In genomic region chr9:56266200-56266815, GRCm38 (mm10) we compare ENCODE assay signal across 17 mouse cellular contexts.
DNase-seq lines count a peak whose midpoint lies in the region; ATAC-seq and TF ChIP-seq lines count a peak whose summit lies in the region.
"Had no signal": no experiment of that assay in that cellular context is flagged by ENCODE, and none has a peak within 500 bp of the region (broad histone marks: within the 10 kb centered on the region; RNA-seq: fewer than 3 reads in every experiment).

No protein-coding gene starts in this region.

- no peak overlapping the region for H3K4me2 ChIP-seq in kidney, embryonic 16.5 days (replicated peaks; ENCODE audit: low read depth, low read length)
- no peak overlapping the region for H3K4me2 ChIP-seq in heart, postnatal 0 days (ENCODE audit: low read depth, low read length)
- no peak overlapping the region for H3K4me2 ChIP-seq in stomach, postnatal 0 days (replicated peaks; ENCODE audit: low read depth)
- H3K4me2 ChIP-seq: embryonic facial prominence, embryonic 12.5 days; forebrain, embryonic 12.5 days; hindbrain, embryonic 15.5 days; liver, embryonic 13.5 days; neural tube, embryonic 13.5 days had no signal

- no peaks in the 10 kb centered on the region for H3K4me1 ChIP-seq in kidney, embryonic 16.5 days (ENCODE audit: insufficient read depth, low read length)
- peaks cover 23% of the 10 kb centered on the region; the same call in 1 of the 2 replicates for H3K4me1 ChIP-seq in heart, postnatal 0 days (ENCODE audit: control insufficient read depth, insufficient read depth)
- H3K4me1 ChIP-seq in stomach, postnatal 0 days (replicated peaks; ENCODE audit: control insufficient read depth, insufficient read depth) = no peaks in the 10 kb centered on the region
- H3K4me1 ChIP-seq: forebrain, embryonic 12.5 days had no signal

- DNase-seq in heart, adult 11 months = peak; percentile 90
- no peak for DNase-seq in heart, postnatal 14 days
- no peak for DNase-seq in kidney, adult 11 months
- peak; percentile 37 for DNase-seq in A20 (ENCODE audit: low read depth, low spot score)
- no peak for DNase-seq in heart, postnatal 0 days (ENCODE audit: low spot score)
- DNase-seq in ovary, postnatal 10 days (ENCODE audit: low spot score) = no peak
- DNase-seq in stomach, postnatal 0 days (ENCODE audit: low spot score) = no peak
- DNase-seq: cerebellum, postnatal 14 days; liver, embryonic 13.5 days; thymus, adult 2 months had no signal

- no peaks in the 10 kb centered on the region for H3K9me3 ChIP-seq in kidney, embryonic 16.5 days (ENCODE audit: low read length)
- H3K9me3 ChIP-seq in heart, postnatal 0 days (replicated peaks; ENCODE audit: control insufficient read depth, low read length) = no peaks in the 10 kb centered on the region
- H3K9me3 ChIP-seq in stomach, postnatal 0 days (ENCODE audit: control insufficient read depth, low read length) = no peaks in the 10 kb centered on the region
- H3K9me3 ChIP-seq: embryonic facial prominence, embryonic 12.5 days; forebrain, embryonic 12.5 days; hindbrain, embryonic 15.5 days; liver, embryonic 13.5 days; neural tube, embryonic 13.5 days had no signal

- no peak overlapping the region for H3K9ac ChIP-seq in kidney, embryonic 16.5 days (replicated peaks; ENCODE audit: low read length)
- H3K9ac ChIP-seq in heart, postnatal 0 days (replicated peaks; ENCODE audit: low read depth, low read length) = no peak overlapping the region
- no peak overlapping the region for H3K9ac ChIP-seq in stomach, postnatal 0 days (ENCODE audit: low read length)
- H3K9ac ChIP-seq: embryonic facial prominence, embryonic 12.5 days; forebrain, embryonic 12.5 days; hindbrain, embryonic 15.5 days; liver, embryonic 13.5 days; neural tube, embryonic 13.5 days had no signal

- intact Hi-C loops in heart, postnatal 14 days (cut with DNase I) = no loop called here

- no peak for ATAC-seq in kidney, embryonic 16.5 days (ENCODE audit: low FRiP score, low TSS enrichment)
- no peak for ATAC-seq in heart, postnatal 0 days (ENCODE audit: insufficient read depth, low read depth)
- ATAC-seq in stomach, postnatal 0 days (ENCODE audit: low FRiP score, low TSS enrichment) = no peak
- ATAC-seq: midbrain, embryonic 16.5 days; Patski had no signal

- H3K4me3 ChIP-seq in kidney, embryonic 16.5 days (ENCODE audit: low read length) = no peak overlapping the region
- H3K4me3 ChIP-seq in heart, postnatal 0 days (ENCODE audit: low read depth, low read length) = no peak overlapping the region
- H3K4me3 ChIP-seq in stomach, postnatal 0 days (ENCODE audit: low read depth, low read length) = no peak overlapping the region
- H3K4me3 ChIP-seq: embryonic facial prominence, embryonic 12.5 days; forebrain, embryonic 12.5 days; hindbrain, embryonic 15.5 days; liver, embryonic 13.5 days; neural tube, embryonic 13.5 days had no signal

- no peaks in the 10 kb centered on the region for H3K36me3 ChIP-seq in kidney, embryonic 16.5 days (ENCODE audit: insufficient read depth, low read length)
- H3K36me3 ChIP-seq in heart, postnatal 0 days (replicated peaks; ENCODE audit: control insufficient read depth, insufficient read depth, low read length) = no peaks in the 10 kb centered on the region
- no peaks in the 10 kb centered on the region for H3K36me3 ChIP-seq in stomach, postnatal 0 days (ENCODE audit: control insufficient read depth, insufficient read depth, low read length)
- H3K36me3 ChIP-seq: embryonic facial prominence, embryonic 12.5 days; forebrain, embryonic 12.5 days; hindbrain, embryonic 15.5 days; liver, embryonic 13.5 days; neural tube, embryonic 13.5 days had no signal

- H3K27ac ChIP-seq in kidney, embryonic 16.5 days (ENCODE audit: low read length) = peak overlapping the region; percentile 75
- peak overlapping the region; percentile 66 for H3K27ac ChIP-seq in heart, postnatal 0 days (ENCODE audit: low read depth)
- H3K27ac ChIP-seq in stomach, postnatal 0 days (replicated peaks) = no peak overlapping the region
- H3K27ac ChIP-seq: embryonic facial prominence, embryonic 12.5 days; forebrain, embryonic 12.5 days; hindbrain, embryonic 15.5 days; liver, embryonic 13.5 days; neural tube, embryonic 13.5 days had no signal

- no peaks in the 10 kb centered on the region for H3K27me3 ChIP-seq in kidney, embryonic 16.5 days (ENCODE audit: insufficient read depth, low read length)
- H3K27me3 ChIP-seq in heart, postnatal 0 days (ENCODE audit: control insufficient read depth, insufficient read depth, low read length) = no peaks in the 10 kb centered on the region
- no peaks in the 10 kb centered on the region for H3K27me3 ChIP-seq in stomach, postnatal 0 days (ENCODE audit: control insufficient read depth, insufficient read depth, low read length)
- H3K27me3 ChIP-seq: embryonic facial prominence, embryonic 12.5 days; forebrain, embryonic 12.5 days; hindbrain, embryonic 15.5 days; liver, embryonic 13.5 days; neural tube, embryonic 13.5 days; Patski had no signal

- WGBS in kidney, embryonic 16.5 days = 79% methylated on average over 7 of the region's 7 CpGs
- WGBS in heart, postnatal 0 days = 60% methylated on average over 7 of the region's 7 CpGs
- 80% methylated on average over 7 of the region's 7 CpGs for WGBS in stomach, postnatal 0 days

- no peak for TF ChIP-seq CTCF in heart, postnatal 0 days (IDR thresholded peaks at IDR 0.05; ENCODE audit: low read depth)
- no peak for TF ChIP-seq CTCF in stomach, postnatal 0 days (IDR thresholded peaks at IDR 0.05; ENCODE audit: low read depth)

- no peak for TF ChIP-seq EP300 in heart, postnatal 0 days (IDR thresholded peaks at IDR 0.05; ENCODE audit: low read depth)
- no peak for TF ChIP-seq EP300 in stomach, postnatal 0 days (optimal IDR thresholded peaks at IDR 0.05)

Comparison
In these comparisons a context has a peak if more than half of its experiments do, and no peak if none do; other contexts are left out.
1. DNase-seq: peak in heart, adult 11 months (single experiment) and A20 (single experiment); none in heart, postnatal 14 days (0 of 2), kidney, adult 11 months (single experiment), heart, postnatal 0 days (single experiment), ovary, postnatal 10 days (single experiment) and stomach, postnatal 0 days (single experiment).